Mouse (Mus musculus) layer of hippocampus, adult 8-10 months (tissue): ENCODE data around the gene Aurka. TPM values are rescaled to one million over a fixed set of nuclear protein-coding genes. Genes with fewer than 3 reads are reported as not detected.
A peak's percentile ranks its signal among the peaks of the same experiment; 100 is the strongest.

Experiments used
- DNase-seq, 2 experiments: peaks; one replicate each; pipeline ENCODE4 v3.0.0; 2022; ENCODE audit warnings: low spot score in 2 of 2
- total RNA-seq, 4 experiments: library from RNA; stranded (reverse); gene quantifications; 2 replicates each; pipeline ENCODE4 v1.2.4; 2022

Gene Aurka
- 1 to 10 TPM; 1.1 to 2.4 (median 1.5) TPM for total RNA-seq

- DNase-seq = peak; percentile 94 to 95
These were observed at the start of gene Aurka, which contains the start of gene Cstf1 for GRCm38 (mm10) chr2:172370411-172371223. Gene Aurka, minus strand, starts transcription at chr2:172370535. Gene Cstf1, plus strand, starts transcription at chr2:172370681.

- no peak for DNase-seq
These were observed 47.9 kb upstream of the Aurka start for GRCm38 (mm10) chr2:172418208-172418607.

- no peak for DNase-seq
These were observed 46.5 kb upstream of the Aurka start for GRCm38 (mm10) chr2:172416876-172417275.

GRCm38 (mm10) chr2:172416218-172416617, 45.9 kb upstream of the Aurka start:
- no peak for DNase-seq

GRCm38 (mm10) chr2:172413894-172414293, 43.6 kb upstream of the Aurka start:
- no peak for DNase-seq

GRCm38 (mm10) chr2:172413273-172413672, 42.9 kb upstream of the Aurka start:
- no peak for DNase-seq

- DNase-seq = no peak
These were observed 42.1 kb upstream of the Aurka start for GRCm38 (mm10) chr2:172412454-172412853.

- DNase-seq = peak in 1 of 2 experiments; percentile 12
These were observed 40.8 kb upstream of the Aurka start for GRCm38 (mm10) chr2:172411091-172411490.

- DNase-seq = no peak
These were observed 40.4 kb upstream of the Aurka start for GRCm38 (mm10) chr2:172410686-172411085.

- DNase-seq = no peak
These were observed 37.2 kb upstream of the Aurka start for GRCm38 (mm10) chr2:172407499-172407898.

GRCm38 (mm10) chr2:172406173-172406572, 35.8 kb upstream of the Aurka start:
- no peak for DNase-seq

- DNase-seq = no peak
These were observed 34.7 kb upstream of the Aurka start for GRCm38 (mm10) chr2:172405011-172405410.

GRCm38 (mm10) chr2:172404239-172404638, 33.9 kb upstream of the Aurka start:
- DNase-seq = no peak

- DNase-seq = no peak
These were observed 30.9 kb upstream of the Aurka start for GRCm38 (mm10) chr2:172401116-172401825.

- DNase-seq = no peak
These were observed 29.6 kb upstream of the Aurka start for GRCm38 (mm10) chr2:172399901-172400300.

GRCm38 (mm10) chr2:172395961-172396360, 25.6 kb upstream of the Aurka start:
- no peak for DNase-seq

GRCm38 (mm10) chr2:172394671-172395070, 24.3 kb upstream of the Aurka start:
- no peak for DNase-seq

GRCm38 (mm10) chr2:172394052-172394392, 23.7 kb upstream of the Aurka start:
- DNase-seq = no peak

GRCm38 (mm10) chr2:172393391-172394051, 23.2 kb upstream of the Aurka start, which contains the start of gene Cass4:
Gene Cass4, plus strand, starts transcription at chr2:172393794.
- no peak for DNase-seq

GRCm38 (mm10) chr2:172392041-172392521, 21.7 kb upstream of the Aurka start:
- DNase-seq = peak in 1 of 2 experiments; percentile 38

- DNase-seq = no peak
These were observed 20.0 kb upstream of the Aurka start for GRCm38 (mm10) chr2:172390341-172390740.

GRCm38 (mm10) chr2:172384715-172385114, 14.4 kb upstream of the Aurka start:
- no peak for DNase-seq
